Mouse (Mus musculus) heart, embryonic 15.5 days (tissue): Measurements from ENCODE around the gene Phf21a. TPM values are rescaled to one million over a fixed set of nuclear protein-coding genes. Genes with fewer than 3 reads are reported as not detected.
A peak's percentile ranks its signal among the peaks of the same experiment; 100 is the strongest.
"Not testable (repeated sequence)": the region's sequence is repeated elsewhere in the genome, so short reads cannot be mapped to it uniquely, and the experiment has no call there.

ENCODE experiments used
- ATAC-seq: fragments of 200-750 bp; cut with Nextera tagmentation; replicated peaks from 2 replicates; pipeline ENCODE4 v1.8.0; 2017; ENCODE audit warnings: low read depth, moderate TSS enrichment; ENCODE audit not compliant: insufficient number of reproducible peaks, insufficient read depth, low FRiP score
- H3K27ac ChIP-seq: fragments of 300-500 bp; sonication (generic); 2 replicates; pipeline ENCODE4 v1.5.1; 2015; ENCODE audit warnings: mild to moderate bottlenecking, inconsistent platforms
- H3K27me3 ChIP-seq: fragments of 300-500 bp; sonication (generic); 2 replicates; pipeline ENCODE4 v1.6.1; 2015; ENCODE audit warnings: inconsistent platforms
- H3K36me3 ChIP-seq: fragments of 300-500 bp; sonication (generic); 2 replicates; pipeline ENCODE4 v1.6.1; 2015; ENCODE audit warnings: mild to moderate bottlenecking, inconsistent platforms
- H3K4me1 ChIP-seq: fragments of 300-500 bp; sonication (generic); replicated peaks from 2 replicates; pipeline ENCODE4 v1.6.1; 2015; ENCODE audit warnings: inconsistent platforms
- H3K4me2 ChIP-seq: fragments of 300-500 bp; sonication (generic); 2 replicates; pipeline ENCODE4 v1.6.1; 2015; ENCODE audit warnings: inconsistent platforms, mild to moderate bottlenecking, moderate library complexity
- H3K4me3 ChIP-seq: fragments of 300-500 bp; sonication (generic); 2 replicates; pipeline ENCODE4 v1.5.1; 2015; ENCODE audit warnings: mild to moderate bottlenecking, inconsistent platforms
- H3K9ac ChIP-seq: fragments of 300-500 bp; sonication (generic); 2 replicates; pipeline ENCODE4 v1.6.1; 2015; ENCODE audit warnings: mild to moderate bottlenecking, inconsistent platforms
- H3K9me3 ChIP-seq: fragments of 300-500 bp; sonication (generic); replicated peaks from 2 replicates; pipeline ENCODE4 v1.6.1; 2016; ENCODE audit warnings: inconsistent platforms
- WGBS: fragments of 180-500 bp; shearing (Covaris S2); methylation state at CpG from one replicate; pipeline ENCODE4 v1.1.7; 2015; ENCODE audit warnings: mixed read lengths; 5-methylcytosine and 5-hydroxymethylcytosine counted together
- polyA plus RNA-seq: library from polyadenylated mRNA; unstranded; fragments of >200 nt; fragmentation: Nextera tagmentation; extraction: Ambion mirVana; gene quantifications from 2 replicates; pipeline ENCODE4 v1.2.1, GENCODE M21; 2015

The Phf21a gene
- polyA plus RNA-seq, 1 experiment from 2014 or later, result 15.0 TPM

DNA sequence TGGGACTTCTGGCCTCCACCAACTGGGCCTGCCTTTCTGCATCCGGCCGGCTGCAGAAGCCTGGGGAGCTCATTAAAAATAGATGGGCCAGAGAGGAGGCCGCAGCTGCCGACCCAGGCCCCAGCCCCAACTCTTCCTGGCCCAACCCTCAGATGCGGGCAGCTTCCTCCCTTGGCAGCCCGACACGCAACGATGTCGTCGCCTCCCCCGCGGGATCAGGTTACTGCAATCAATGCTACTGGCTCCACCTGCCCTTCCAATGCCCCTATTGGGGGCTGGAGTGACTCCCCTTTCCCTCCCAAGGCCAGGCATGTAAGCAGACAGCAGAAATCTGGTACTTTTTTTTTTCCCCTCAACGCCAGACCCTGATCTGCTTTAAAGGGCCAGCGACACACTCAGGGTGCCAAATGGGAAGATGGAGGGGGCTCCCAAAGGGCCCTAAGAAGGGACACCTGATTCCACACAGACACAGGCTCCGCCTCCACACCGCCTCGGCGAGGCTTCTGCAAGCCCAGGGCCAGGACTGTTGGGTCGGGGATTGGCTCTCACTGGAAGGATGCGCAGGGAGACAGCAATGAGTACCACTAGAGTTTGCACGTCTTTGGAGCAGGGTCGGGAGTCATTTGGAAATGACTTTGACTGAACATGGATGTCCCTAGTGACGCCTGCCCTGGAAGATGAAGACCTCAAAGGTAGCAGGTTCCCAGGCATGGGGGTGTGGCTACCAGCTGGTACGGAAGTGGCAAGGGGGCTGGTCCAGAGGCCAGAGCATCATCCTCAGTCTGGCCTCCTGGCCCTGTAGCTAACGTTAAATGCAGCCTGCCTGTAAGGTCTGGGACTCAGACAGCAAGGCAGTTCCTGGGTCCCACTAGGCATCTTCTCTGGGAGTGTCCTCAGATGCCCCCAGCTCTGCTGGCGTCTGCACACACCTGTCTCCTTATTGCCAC is 299.7 kb downstream of the Phf21a start:
- H3K36me3 ChIP-seq, result no peaks in the 10 kb centered on the region
- H3K4me1 ChIP-seq, result peaks cover 38% of the 10 kb centered on the region
- H3K9ac ChIP-seq, result peak overlapping the region; percentile 22
- H3K27ac ChIP-seq, result no peak overlapping the region
- peak overlapping the region; percentile 51 for H3K4me2 ChIP-seq
- ATAC-seq, result no peak
- H3K27me3 ChIP-seq, result peaks cover 67% of the 10 kb centered on the region
- peak overlapping the region; percentile 33 for H3K4me3 ChIP-seq
- 7% methylated on average over 26 of the region's 26 CpGs for WGBS
- H3K9me3 ChIP-seq, result no peaks in the 10 kb centered on the region

DNA sequence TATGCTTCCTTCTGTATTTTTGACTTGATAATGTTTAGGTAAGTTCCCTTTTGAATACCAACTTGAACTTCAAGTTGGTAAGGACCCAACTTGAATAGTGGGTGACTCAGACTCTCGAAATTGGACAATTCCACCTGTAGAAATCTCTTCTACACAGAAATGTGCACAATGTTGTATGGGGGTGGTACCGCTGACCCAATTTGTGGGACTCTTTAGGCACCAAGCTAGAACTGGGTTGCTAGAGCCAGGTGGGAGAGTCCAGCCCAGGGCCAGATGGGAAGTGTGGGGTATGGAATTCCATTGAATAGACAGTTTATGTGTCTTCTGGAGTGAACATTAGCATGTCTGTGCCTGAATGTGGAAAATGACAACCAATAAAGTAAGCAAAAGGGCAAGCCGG is 302.6 kb downstream of the Phf21a start:
- Histone ChIP-seq H3K4me3 (no peak overlapping the region), H3K4me1 (peaks cover 14% of the 10 kb centered on the region), H3K27me3 (peaks cover 62% of the 10 kb centered on the region), H3K36me3 (no peaks in the 10 kb centered on the region), H3K4me2 (no peak overlapping the region), H3K9ac (no peak overlapping the region), H3K27ac (no peak overlapping the region), H3K9me3 (no peaks in the 10 kb centered on the region)
- 69% methylated on average over 3 of the region's 3 CpGs for WGBS
- no peak for ATAC-seq

DNA sequence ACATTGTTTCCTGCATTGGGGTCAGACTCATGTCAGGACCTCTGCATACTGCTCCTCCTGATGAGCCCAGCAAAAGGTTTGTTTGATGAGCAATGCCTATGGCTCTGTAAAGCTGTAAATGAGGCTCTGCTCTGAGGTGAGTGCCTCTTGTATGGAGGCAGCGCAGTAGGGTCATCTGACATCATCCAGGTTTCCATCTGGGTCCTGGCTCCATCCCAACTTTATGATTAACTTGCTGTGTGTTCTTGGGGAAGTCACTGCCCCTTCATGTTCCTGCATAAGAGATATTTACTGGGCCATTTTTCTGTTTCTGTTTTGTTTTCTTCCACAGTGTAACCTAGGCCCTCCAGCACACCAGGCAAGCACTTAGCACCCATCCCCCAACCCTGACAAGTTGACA is 304.5 kb downstream of the Phf21a start:
- Histone ChIP-seq H3K4me2 (no peak overlapping the region), H3K9ac (no peak overlapping the region), H3K4me3 (no peak overlapping the region), H3K9me3 (no peaks in the 10 kb centered on the region), H3K27ac (no peak overlapping the region), H3K4me1 (peaks cover 11% of the 10 kb centered on the region), H3K36me3 (no peaks in the 10 kb centered on the region), H3K27me3 (peaks cover 60% of the 10 kb centered on the region)
- WGBS, result 67% methylated on average over 1 of the region's 1 CpGs
- ATAC-seq, result no peak

DNA sequence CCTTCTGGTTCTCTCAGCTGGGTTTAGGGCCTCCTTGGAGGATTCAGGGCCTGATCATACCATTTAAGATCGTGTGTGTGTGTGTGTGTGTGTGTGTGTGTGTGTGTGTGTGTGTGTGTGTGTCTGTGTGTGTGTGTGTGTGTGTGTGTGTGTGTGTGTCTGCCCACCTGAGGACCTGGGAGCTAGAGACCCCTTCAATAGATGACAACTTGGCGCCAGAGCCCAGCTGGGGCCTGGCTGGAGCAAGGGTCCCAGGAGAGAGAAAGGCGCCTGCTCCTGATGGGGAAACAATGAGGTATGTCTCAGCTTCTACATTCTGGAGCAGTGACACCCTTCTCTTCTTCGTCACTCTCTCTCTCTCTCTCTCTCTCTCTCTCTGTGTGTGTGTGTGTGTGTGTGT is 307.0 kb downstream of the Phf21a start:
- not testable (repeated sequence) for H3K4me1 ChIP-seq, H3K9ac ChIP-seq, ATAC-seq, H3K27ac ChIP-seq, H3K4me3 ChIP-seq, H3K4me2 ChIP-seq, H3K9me3 ChIP-seq
- 63% methylated on average over 3 of the region's 4 CpGs for WGBS
- Histone ChIP-seq H3K27me3 (peaks cover 36% of the 10 kb centered on the region), H3K36me3 (peaks cover 11% of the 10 kb centered on the region; the same call in 1 of the 2 replicates)

DNA sequence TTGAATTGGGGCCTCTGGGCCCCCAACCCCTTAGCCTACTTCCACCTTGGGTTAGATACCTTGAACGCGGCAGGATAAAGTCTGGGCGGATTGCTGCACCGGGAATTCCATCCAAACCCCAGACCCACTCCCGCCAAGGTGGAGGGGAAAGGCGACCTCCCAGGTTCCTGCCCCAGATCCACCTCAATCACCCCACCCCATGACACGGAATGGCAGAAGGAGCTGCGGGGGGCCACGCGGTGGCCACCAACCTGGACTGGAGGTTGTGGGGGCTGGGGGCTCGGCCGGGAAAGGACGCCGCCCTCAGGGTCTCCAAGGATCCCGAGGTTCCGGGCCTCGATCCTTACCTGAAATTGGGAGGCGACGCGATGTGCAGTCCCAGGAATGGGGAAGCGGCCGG is 307.8 kb downstream of the Phf21a start:
- WGBS, result under 1% methylated on average over 22 of the region's 22 CpGs
- Histone ChIP-seq H3K27me3 (peaks cover 33% of the 10 kb centered on the region), H3K27ac (no peak overlapping the region), H3K9ac (peak overlapping the region; percentile 52), H3K4me1 (peaks cover 9% of the 10 kb centered on the region), H3K36me3 (peaks cover 19% of the 10 kb centered on the region; the same call in 1 of the 2 replicates), H3K4me3 (peak overlapping the region; percentile 62), H3K9me3 (no peaks in the 10 kb centered on the region), H3K4me2 (peak overlapping the region; percentile 95)
- ATAC-seq, result 0 out of 2 replicates have a peak, but pooled peaks have one; percentile 2

DNA sequence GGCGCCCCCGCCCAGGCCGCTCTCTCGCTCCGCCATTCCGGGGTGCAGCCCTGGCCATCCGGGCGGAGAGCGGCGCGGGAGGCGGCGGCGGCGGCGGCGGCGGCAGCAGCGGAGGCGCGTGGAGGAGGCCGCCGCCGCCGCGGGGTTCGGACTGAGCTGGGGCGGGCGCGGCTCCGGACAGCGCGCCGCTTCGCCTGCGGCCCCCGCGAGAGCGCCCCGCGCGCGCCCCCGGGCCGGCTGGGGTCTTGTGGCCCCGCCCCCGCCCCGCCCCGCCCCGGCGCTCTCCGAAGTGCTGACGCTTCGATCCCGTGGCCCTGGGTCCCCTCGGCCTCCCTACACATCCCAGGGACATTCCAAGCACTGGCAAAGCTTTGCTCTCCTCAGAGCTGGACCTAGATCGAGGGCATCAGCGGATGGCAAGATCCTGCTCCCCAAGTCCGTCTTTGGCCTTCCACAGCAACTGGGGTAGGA is 308.2 kb downstream of the Phf21a start, which contains the start of gene Mapk8ip1:
Mapk8ip1 (minus strand) TSS at position 173 of the 471 bp plus-strand sequence.
- Histone ChIP-seq H3K27ac (no peak within 1 kb of the TSS), H3K27me3 (peaks cover 28% of the 10 kb centered on the region), H3K4me3 (peak within 1 kb of the TSS; percentile 62), H3K4me2 (peak within 1 kb of the TSS; percentile 95), H3K9ac (peak within 1 kb of the TSS; percentile 52), H3K36me3 (peaks cover 24% of the 10 kb centered on the region; the same call in 1 of the 2 replicates), H3K4me1 (peaks cover 9% of the 10 kb centered on the region), H3K9me3 (no peaks in the 10 kb centered on the region)
- WGBS, result 1% methylated on average over 47 of the region's 59 CpGs
- peak; percentile 65 for ATAC-seq

DNA sequence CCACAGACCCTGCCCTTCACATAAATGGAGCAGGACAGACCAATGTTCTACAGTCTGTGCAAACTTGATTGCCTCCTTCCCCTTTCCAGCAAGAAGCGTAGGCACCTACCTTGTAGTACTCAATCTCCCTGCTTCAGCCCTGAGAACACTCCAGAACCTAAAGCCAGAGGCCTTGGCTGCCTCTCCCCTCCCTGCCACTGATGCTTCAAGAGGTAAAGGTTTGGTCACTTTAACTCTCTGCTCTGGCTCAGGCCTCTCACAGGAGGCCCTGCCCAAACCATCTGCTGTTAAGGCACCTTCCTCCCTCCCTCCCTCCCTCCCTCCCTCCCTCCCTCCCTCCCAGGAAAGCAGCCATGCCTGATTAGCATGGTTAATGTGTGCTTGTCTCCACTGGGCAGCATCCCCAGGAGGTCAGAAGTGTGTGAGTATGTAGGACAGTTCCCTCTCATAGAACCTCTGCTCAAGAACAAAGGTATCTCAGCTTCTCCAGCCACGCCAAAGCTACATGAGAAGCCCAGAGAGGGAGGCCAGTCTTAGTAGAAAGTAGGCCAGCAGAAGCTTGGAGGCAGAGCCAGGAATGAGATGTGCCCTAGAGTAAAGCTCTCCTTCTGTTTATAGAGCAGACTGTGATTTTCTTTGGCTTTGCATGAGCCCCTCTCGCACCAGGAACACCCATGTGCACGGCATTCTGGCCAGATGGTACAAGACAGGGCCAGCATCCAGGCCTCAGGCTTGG is 309.8 kb downstream of the Phf21a start:
- H3K4me3 ChIP-seq, result no peak overlapping the region
- 71% methylated on average over 4 of the region's 4 CpGs for WGBS

DNA sequence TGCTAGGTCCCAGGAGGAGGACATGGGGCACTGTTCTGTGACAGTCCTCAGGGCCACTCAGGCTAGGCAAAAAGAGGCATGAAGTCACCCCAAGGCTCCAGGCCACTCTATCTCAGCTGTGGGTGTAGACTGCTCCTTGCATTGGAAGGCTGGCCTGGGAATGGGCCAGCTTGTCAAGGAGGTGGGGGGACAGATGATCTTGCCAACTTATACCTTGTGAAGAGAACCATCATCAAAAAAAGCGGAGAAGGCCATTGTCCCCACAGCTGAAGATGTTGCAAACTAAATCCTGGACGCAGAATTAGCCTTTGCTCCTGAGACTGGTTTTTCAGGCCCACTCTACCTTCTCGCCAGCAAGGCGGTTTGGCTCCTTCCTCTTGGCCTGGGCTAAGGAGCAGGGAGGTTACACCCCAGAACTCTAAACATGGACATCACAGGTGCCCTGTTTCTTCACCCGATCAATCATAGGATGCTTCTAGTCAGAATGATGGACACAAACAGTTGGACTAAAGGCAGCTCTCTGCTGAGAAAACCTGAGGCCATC is 310.9 kb downstream of the Phf21a start:
- H3K36me3 ChIP-seq, result peaks cover 48% of the 10 kb centered on the region
- WGBS, result 92% methylated on average over 5 of the region's 5 CpGs
- H3K27me3 ChIP-seq, result peaks cover 20% of the 10 kb centered on the region
- no peak overlapping the region for H3K4me3 ChIP-seq
- H3K9ac ChIP-seq, result no peak overlapping the region
- H3K9me3 ChIP-seq, result no peaks in the 10 kb centered on the region
- peaks cover 9% of the 10 kb centered on the region for H3K4me1 ChIP-seq
- H3K27ac ChIP-seq, result no peak overlapping the region
- ATAC-seq, result no peak
- no peak overlapping the region for H3K4me2 ChIP-seq

More for the DNA sequence above, 309.8 kb downstream of the Phf21a start:
- Histone ChIP-seq H3K9me3 (no peaks in the 10 kb centered on the region), H3K27ac (no peak overlapping the region), H3K4me2 (no peak overlapping the region), H3K27me3 (peaks cover 20% of the 10 kb centered on the region), H3K4me1 (peaks cover 9% of the 10 kb centered on the region), H3K9ac (no peak overlapping the region), H3K36me3 (peaks cover 38% of the 10 kb centered on the region; the same call in 1 of the 2 replicates)
- no peak for ATAC-seq

DNA sequence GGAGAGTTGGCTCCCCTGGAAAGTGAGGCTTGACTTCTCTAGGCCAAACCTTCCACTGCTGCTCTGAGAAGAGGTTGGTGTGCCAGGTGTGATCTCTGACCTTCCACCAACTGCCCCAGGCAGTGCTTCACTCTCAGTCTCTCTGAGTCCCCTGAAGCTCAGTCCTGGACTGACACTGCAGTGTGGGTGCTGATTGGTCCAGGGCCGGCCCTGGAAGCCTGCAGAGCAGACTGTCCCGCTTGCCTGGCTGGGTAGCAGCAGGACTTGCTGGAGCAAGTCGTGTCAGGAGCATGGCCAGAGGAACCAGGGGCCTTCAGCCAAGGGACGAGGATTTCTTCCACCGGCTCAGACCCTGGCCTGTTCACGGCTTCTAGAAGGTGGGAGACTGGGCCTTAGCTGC is 311.8 kb downstream of the Phf21a start:
- no peak overlapping the region for H3K9ac ChIP-seq
- no peak for ATAC-seq
- H3K27ac ChIP-seq, result no peak overlapping the region
- no peaks in the 10 kb centered on the region for H3K9me3 ChIP-seq
- peaks cover 9% of the 10 kb centered on the region for H3K4me1 ChIP-seq
- peaks cover 18% of the 10 kb centered on the region for H3K27me3 ChIP-seq
- H3K4me3 ChIP-seq, result no peak overlapping the region
- peaks cover 57% of the 10 kb centered on the region for H3K36me3 ChIP-seq
- WGBS, result 79% methylated on average over 6 of the region's 6 CpGs
- no peak overlapping the region for H3K4me2 ChIP-seq

DNA sequence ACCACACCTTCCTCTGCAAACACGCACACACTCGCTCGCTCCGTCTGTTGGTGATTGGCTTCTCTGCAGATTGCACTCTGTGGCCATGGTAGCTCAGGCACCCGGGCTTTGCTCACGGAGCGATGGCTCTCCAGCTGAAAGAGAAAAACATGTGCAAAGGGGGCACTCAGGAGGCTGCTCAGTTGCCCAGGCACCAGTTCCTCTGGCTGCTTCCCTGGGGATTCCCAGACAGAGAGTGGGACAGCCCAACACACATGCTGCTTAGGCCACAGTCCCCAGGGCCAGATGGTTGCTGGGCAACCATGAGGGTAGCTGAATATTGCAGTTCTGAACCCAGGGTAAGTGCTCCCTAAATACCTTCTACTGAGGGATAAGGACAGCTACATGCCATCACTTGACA is 312.8 kb downstream of the Phf21a start:
- Histone ChIP-seq H3K4me2 (no peak overlapping the region), H3K4me1 (peaks cover 6% of the 10 kb centered on the region), H3K36me3 (peaks cover 62% of the 10 kb centered on the region), H3K27ac (no peak overlapping the region), H3K27me3 (peaks cover 12% of the 10 kb centered on the region), H3K9ac (no peak overlapping the region), H3K4me3 (no peak overlapping the region), H3K9me3 (no peaks in the 10 kb centered on the region)
- no peak for ATAC-seq
- WGBS, result 95% methylated on average over 7 of the region's 7 CpGs
